Mouse (Mus musculus) neural tube, embryonic 14.5 days (tissue): ENCODE data around the gene Zfp92. TPM values are rescaled to one million over a fixed set of nuclear protein-coding genes. Genes with fewer than 3 reads are reported as not detected.
"Not testable (repeated sequence)": the region's sequence is repeated elsewhere in the genome, so short reads cannot be mapped to it uniquely, and the experiment has no call there.

Experiments
- ATAC-seq: fragments of 200-750 bp; cut with Nextera tagmentation; 2 replicates; pipeline ENCODE4 v1.8.0; 2017; ENCODE audit warnings: low read depth, mild to moderate bottlenecking, moderate TSS enrichment, moderate library complexity
- H3K27ac ChIP-seq: fragments of 300-500 bp; sonication (generic); 2 replicates; pipeline ENCODE4 v1.5.1; 2014; ENCODE audit warnings: low read depth, mild to moderate bottlenecking, control low read depth, low read length, moderate library complexity, mixed read lengths
- H3K27me3 ChIP-seq: fragments of 300-500 bp; sonication (generic); 2 replicates; pipeline ENCODE4 v1.6.1; 2014; ENCODE audit warnings: low read length; ENCODE audit not compliant: control insufficient read depth, insufficient read depth
- H3K36me3 ChIP-seq: fragments of 300-500 bp; sonication (generic); 2 replicates; pipeline ENCODE4 v1.6.1; 2014; ENCODE audit warnings: low read length, mixed read lengths; ENCODE audit not compliant: control insufficient read depth, insufficient read depth
- H3K4me1 ChIP-seq: fragments of 300-500 bp; sonication (generic); 2 replicates; pipeline ENCODE4 v1.6.1; 2014; ENCODE audit warnings: low read length; ENCODE audit not compliant: control insufficient read depth, insufficient read depth
- H3K4me2 ChIP-seq: fragments of 300-500 bp; sonication (generic); 2 replicates; pipeline ENCODE4 v1.6.1; 2014; ENCODE audit warnings: mild to moderate bottlenecking, low read depth, low read length, control low read depth
- H3K4me3 ChIP-seq: fragments of 300-500 bp; sonication (generic); 2 replicates; pipeline ENCODE4 v1.5.1; 2014; ENCODE audit warnings: low read depth, low read length, control low read depth, mixed read lengths
- H3K9ac ChIP-seq: fragments of 300-500 bp; sonication (generic); replicated peaks from 2 replicates; pipeline ENCODE4 v1.6.1; 2014; ENCODE audit warnings: low read depth, mild to moderate bottlenecking, control low read depth, low read length, mixed read lengths
- H3K9me3 ChIP-seq: fragments of 300-500 bp; sonication (generic); 2 replicates; pipeline ENCODE4 v1.6.1; 2016; ENCODE audit warnings: low read length; ENCODE audit not compliant: control insufficient read depth
- WGBS: fragments of 180-500 bp; shearing (Covaris S2); extraction: QIAGEN DNeasy Blood & Tissue Kit; methylation state at CpG from one replicate; pipeline ENCODE4 v1.1.7; 2014; 5-methylcytosine and 5-hydroxymethylcytosine counted together
- polyA plus RNA-seq: library from polyadenylated mRNA; unstranded; fragments of >200 nt; fragmentation: Nextera tagmentation; extraction: Ambion mirVana; gene quantifications from 2 replicates; pipeline ENCODE4 v1.2.1, GENCODE M21; 2014

Zfp92 gene
- polyA plus RNA-seq, result 0.94 and 1.3 TPM in 2 replicates

GRCm38 (mm10) chrX:73410880-73411517, at the start of gene Zfp92:
Gene Zfp92 (plus strand): TSS chrX:73411096.
- Histone ChIP-seq H3K4me1 (no peaks in the 10 kb centered on the region), H3K4me3 (peak within 1 kb of the TSS; percentile 32), H3K36me3 (no peaks in the 10 kb centered on the region), H3K9ac (no peak within 1 kb of the TSS), H3K9me3 (no peaks in the 10 kb centered on the region), H3K4me2 (peak within 1 kb of the TSS; percentile 46), H3K27me3 (no peaks in the 10 kb centered on the region), H3K27ac (no peak within 1 kb of the TSS)
- ATAC-seq, result no peak
- 25% methylated on average over 20 of the region's 20 CpGs for WGBS

- Histone ChIP-seq H3K36me3 (no peaks in the 10 kb centered on the region), H3K4me3 (no peak overlapping the region), H3K4me1 (no peaks in the 10 kb centered on the region), H3K9ac (no peak overlapping the region), H3K4me2 (no peak overlapping the region), H3K27ac (no peak overlapping the region), H3K9me3 (no peaks in the 10 kb centered on the region), H3K27me3 (no peaks in the 10 kb centered on the region)
- ATAC-seq, result no peak
Measured at GRCm38 (mm10) chrX:73363291-73363690, 47.6 kb upstream of the Zfp92 start.

GRCm38 (mm10) chrX:73384419-73384818, 26.5 kb upstream of the Zfp92 start:
- no peak overlapping the region for H3K9ac ChIP-seq
- no peaks in the 10 kb centered on the region for H3K4me1 ChIP-seq
- H3K9me3 ChIP-seq, result no peaks in the 10 kb centered on the region
- H3K4me2 ChIP-seq, result no peak overlapping the region
- H3K4me3 ChIP-seq, result no peak overlapping the region
- WGBS, result 55% methylated on average over 6 of the region's 6 CpGs
- H3K36me3 ChIP-seq, result no peaks in the 10 kb centered on the region
- H3K27me3 ChIP-seq, result no peaks in the 10 kb centered on the region
- no peak overlapping the region for H3K27ac ChIP-seq
- ATAC-seq, result no peak

- Histone ChIP-seq H3K9ac (no peak overlapping the region), H3K9me3 (no peaks in the 10 kb centered on the region), H3K27me3 (no peaks in the 10 kb centered on the region), H3K4me1 (no peaks in the 10 kb centered on the region), H3K4me2 (no peak overlapping the region), H3K36me3 (no peaks in the 10 kb centered on the region), H3K4me3 (no peak overlapping the region), H3K27ac (no peak overlapping the region)
- WGBS, result 36% methylated on average over 1 of the region's 1 CpGs
- no peak for ATAC-seq
Measured at GRCm38 (mm10) chrX:73384924-73385323, 26.0 kb upstream of the Zfp92 start.

- Histone ChIP-seq H3K27ac (no peak overlapping the region), H3K36me3 (no peaks in the 10 kb centered on the region), H3K4me3 (no peak overlapping the region), H3K9ac (no peak overlapping the region), H3K9me3 (no peaks in the 10 kb centered on the region), H3K4me2 (no peak overlapping the region), H3K27me3 (no peaks in the 10 kb centered on the region), H3K4me1 (no peaks in the 10 kb centered on the region)
- WGBS, result 81% methylated on average over 4 of the region's 4 CpGs
- ATAC-seq, result no peak
Measured at GRCm38 (mm10) chrX:73391481-73391880, 19.4 kb upstream of the Zfp92 start.

- Histone ChIP-seq H3K9ac (no peak overlapping the region), H3K4me1 (no peaks in the 10 kb centered on the region), H3K9me3 (no peaks in the 10 kb centered on the region), H3K27ac (no peak overlapping the region), H3K27me3 (no peaks in the 10 kb centered on the region), H3K4me2 (no peak overlapping the region), H3K36me3 (no peaks in the 10 kb centered on the region), H3K4me3 (no peak overlapping the region)
- no peak for ATAC-seq
- 86% methylated on average over 1 of the region's 1 CpGs for WGBS
Measured at GRCm38 (mm10) chrX:73396446-73396845, 14.4 kb upstream of the Zfp92 start.

- H3K4me3 ChIP-seq, H3K27ac ChIP-seq, ATAC-seq, H3K9me3 ChIP-seq, H3K4me2 ChIP-seq, H3K9ac ChIP-seq, H3K27me3 ChIP-seq, H3K36me3 ChIP-seq, H3K4me1 ChIP-seq: not testable (repeated sequence)
- WGBS, result 75% methylated on average over 2 of the region's 2 CpGs
Measured at GRCm38 (mm10) chrX:73398636-73399035, 12.3 kb upstream of the Zfp92 start, which contains the start of gene Gm18336. Gene Gm18336 (minus strand): TSS chrX:73398736.

GRCm38 (mm10) chrX:73400951-73401350, 9.9 kb upstream of the Zfp92 start:
- Histone ChIP-seq H3K36me3 (no peaks in the 10 kb centered on the region), H3K4me1 (no peaks in the 10 kb centered on the region), H3K27me3 (no peaks in the 10 kb centered on the region), H3K27ac (no peak overlapping the region), H3K4me2 (no peak overlapping the region), H3K4me3 (no peak overlapping the region), H3K9ac (no peak overlapping the region), H3K9me3 (no peaks in the 10 kb centered on the region)
- WGBS, result 91% methylated on average over 19 of the region's 20 CpGs
- ATAC-seq, result no peak

- Histone ChIP-seq H3K9ac (no peak overlapping the region), H3K27me3 (no peaks in the 10 kb centered on the region), H3K4me3 (no peak overlapping the region), H3K4me2 (no peak overlapping the region), H3K4me1 (no peaks in the 10 kb centered on the region), H3K27ac (no peak overlapping the region), H3K9me3 (no peaks in the 10 kb centered on the region), H3K36me3 (no peaks in the 10 kb centered on the region)
- ATAC-seq, result no peak
- 93% methylated on average over 12 of the region's 12 CpGs for WGBS
Measured at GRCm38 (mm10) chrX:73401616-73402015, 9.3 kb upstream of the Zfp92 start.
